20 mouse cellular contexts compared by ENCODE assay signal in the genomic region with DNA sequence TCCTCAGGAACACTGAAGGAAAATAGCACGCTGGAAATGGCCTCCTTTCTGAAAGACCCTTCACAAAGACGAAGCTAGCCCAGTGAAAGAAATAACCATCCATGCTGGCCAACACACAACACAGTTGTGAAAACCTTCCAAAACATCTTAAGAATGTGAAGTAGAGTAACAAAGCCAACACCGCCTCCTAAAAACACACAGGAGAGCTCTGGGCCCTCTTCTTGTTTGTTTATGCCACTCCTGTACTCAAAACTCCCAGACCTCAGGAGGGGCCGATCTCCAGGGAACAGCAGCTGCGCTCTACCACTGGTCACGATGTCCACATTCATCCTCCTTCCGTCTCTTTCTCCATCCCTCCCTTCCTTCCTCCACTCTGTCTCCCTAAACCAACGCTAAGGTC.
DNase-seq lines count a peak whose midpoint lies in the region; ATAC-seq and TF ChIP-seq lines count a peak whose summit lies in the region.
"Had no signal": no experiment of that assay in that cellular context is flagged by ENCODE, and none has a peak within 500 bp of the region (broad histone marks: within the 10 kb centered on the region; RNA-seq: fewer than 3 reads in every experiment).

No protein-coding gene starts in this region.

- no peaks in the 10 kb centered on the region for H3K9me3 ChIP-seq in heart, embryonic 16.5 days (replicated peaks; ENCODE audit: control insufficient read depth, low read length)
- no peaks in the 10 kb centered on the region for H3K9me3 ChIP-seq in limb, embryonic 14.5 days (ENCODE audit: control insufficient read depth, low read length)
- H3K9me3 ChIP-seq: embryonic facial prominence, embryonic 12.5 days; forebrain, embryonic 13.5 days; hindbrain, embryonic 12.5 days had no signal

- H3K27me3 ChIP-seq in heart, embryonic 16.5 days (ENCODE audit: control insufficient read depth, insufficient read depth, low read length) = no peaks in the 10 kb centered on the region
- no peaks in the 10 kb centered on the region for H3K27me3 ChIP-seq in limb, embryonic 14.5 days (ENCODE audit: control insufficient read depth, insufficient read depth, low read length)
- H3K27me3 ChIP-seq: embryonic facial prominence, embryonic 12.5 days; forebrain, embryonic 13.5 days; hindbrain, embryonic 12.5 days had no signal

- no peak for DNase-seq in heart, postnatal 10 days
- peak; percentile 25 for DNase-seq in lung, postnatal 10 days
- DNase-seq in lung, postnatal 4 days = no peak
- no peak for DNase-seq in limb, embryonic 14.5 days (ENCODE audit: low spot score)
- no peak for DNase-seq in adrenal gland, adult 18-20 months (ENCODE audit: low spot score in 2 of 2)
- DNase-seq in frontal cortex, adult 2 months (ENCODE audit: extremely low spot score in 1 of 2, low spot score in 1 of 2) = no peak
- DNase-seq: adrenal gland, adult 8-10 months; adrenal gland, postnatal 36 days; cerebellum, adult 8-10 months; cerebellum, postnatal 14 days; forebrain, postnatal 0 days; gastrocnemius, adult 2 months; gastrocnemius, postnatal 25 days; heart, postnatal 4 days had no signal

- H3K27ac ChIP-seq in heart, embryonic 16.5 days (ENCODE audit: low read length) = peak overlapping the region; percentile 55
- H3K27ac ChIP-seq in limb, embryonic 14.5 days (replicated peaks; ENCODE audit: low read depth, low read length) = peak overlapping the region; percentile 67; the same call in 1 of the 2 replicates
- H3K27ac ChIP-seq: embryonic facial prominence, embryonic 12.5 days; forebrain, embryonic 13.5 days; gastrocnemius, adult 2 months; hindbrain, embryonic 12.5 days had no signal

- H3K4me2 ChIP-seq in heart, embryonic 16.5 days (ENCODE audit: low read depth, low read length) = no peak overlapping the region
- H3K4me2 ChIP-seq in limb, embryonic 14.5 days (replicated peaks; ENCODE audit: low read depth, low read length, severe bottlenecking) = no peak overlapping the region
- H3K4me2 ChIP-seq: embryonic facial prominence, embryonic 12.5 days; forebrain, embryonic 13.5 days; hindbrain, embryonic 12.5 days had no signal

- H3K36me3 ChIP-seq in heart, embryonic 16.5 days (ENCODE audit: control insufficient read depth, insufficient read depth) = peaks cover 9% of the 10 kb centered on the region
- H3K36me3 ChIP-seq in limb, embryonic 14.5 days (ENCODE audit: control insufficient read depth, insufficient read depth, low read length) = peaks cover 6% of the 10 kb centered on the region; the same call in 1 of the 2 replicates
- H3K36me3 ChIP-seq: embryonic facial prominence, embryonic 12.5 days; hindbrain, embryonic 12.5 days had no signal

- no peak for ATAC-seq in heart, embryonic 16.5 days (replicated peaks; ENCODE audit: extremely low read depth, insufficient read depth, low FRiP score)
- ATAC-seq in limb, embryonic 14.5 days (ENCODE audit: low FRiP score, low read depth) = no peak
- ATAC-seq: forebrain, embryonic 13.5 days; forebrain, postnatal 0 days; hindbrain, embryonic 16.5 days; inflammation-experienced regulatory T-cells, adult 6 months had no signal

- H3K4me3 ChIP-seq in heart, embryonic 16.5 days (ENCODE audit: low read length) = no peak overlapping the region
- H3K4me3 ChIP-seq in limb, embryonic 14.5 days (replicated peaks; ENCODE audit: low read length) = no peak overlapping the region
- H3K4me3 ChIP-seq: embryonic facial prominence, embryonic 12.5 days; forebrain, embryonic 13.5 days; gastrocnemius, adult 2 months; hindbrain, embryonic 12.5 days had no signal

- intact Hi-C loops in heart, postnatal 10 days (cut with DNase I) = no loop called here

- no peak overlapping the region for H3K9ac ChIP-seq in heart, embryonic 16.5 days (ENCODE audit: low read length)
- H3K9ac ChIP-seq in limb, embryonic 14.5 days (ENCODE audit: low read depth, low read length, severe bottlenecking) = no peak overlapping the region
- H3K9ac ChIP-seq: embryonic facial prominence, embryonic 12.5 days; forebrain, embryonic 13.5 days; forebrain, postnatal 0 days; hindbrain, embryonic 12.5 days had no signal

- TF ChIP-seq POLR2A in limb, embryonic 14.5 days (IDR thresholded peaks at IDR 0.05; ENCODE audit: borderline replicate concordance, extremely low read depth, insufficient read depth, insufficient read length) = no peak

- H3K4me1 ChIP-seq in heart, embryonic 16.5 days (ENCODE audit: control insufficient read depth, insufficient read depth, low read length) = peaks cover 20% of the 10 kb centered on the region
- H3K4me1 ChIP-seq in limb, embryonic 14.5 days (ENCODE audit: control insufficient read depth, insufficient read depth, low read length) = peaks cover 6% of the 10 kb centered on the region; the same call in 1 of the 2 replicates
- H3K4me1 ChIP-seq: embryonic facial prominence, embryonic 12.5 days; forebrain, embryonic 13.5 days; hindbrain, embryonic 12.5 days had no signal

- 84% methylated on average over 8 of the region's 8 CpGs for WGBS in heart, embryonic 16.5 days
- WGBS in limb, embryonic 14.5 days = 94% methylated on average over 8 of the region's 8 CpGs
